Mouse (Mus musculus) forelimb bud, embryonic 11.5 days (tissue): Measurements from ENCODE around the gene Tdrd1.

Experiments used
- DNase-seq: peaks from one replicate; pipeline ENCODE4 v3.0.0-alpha.2; 2012; ENCODE audit warnings: low read depth, low spot score

The Tdrd1 gene

DNA sequence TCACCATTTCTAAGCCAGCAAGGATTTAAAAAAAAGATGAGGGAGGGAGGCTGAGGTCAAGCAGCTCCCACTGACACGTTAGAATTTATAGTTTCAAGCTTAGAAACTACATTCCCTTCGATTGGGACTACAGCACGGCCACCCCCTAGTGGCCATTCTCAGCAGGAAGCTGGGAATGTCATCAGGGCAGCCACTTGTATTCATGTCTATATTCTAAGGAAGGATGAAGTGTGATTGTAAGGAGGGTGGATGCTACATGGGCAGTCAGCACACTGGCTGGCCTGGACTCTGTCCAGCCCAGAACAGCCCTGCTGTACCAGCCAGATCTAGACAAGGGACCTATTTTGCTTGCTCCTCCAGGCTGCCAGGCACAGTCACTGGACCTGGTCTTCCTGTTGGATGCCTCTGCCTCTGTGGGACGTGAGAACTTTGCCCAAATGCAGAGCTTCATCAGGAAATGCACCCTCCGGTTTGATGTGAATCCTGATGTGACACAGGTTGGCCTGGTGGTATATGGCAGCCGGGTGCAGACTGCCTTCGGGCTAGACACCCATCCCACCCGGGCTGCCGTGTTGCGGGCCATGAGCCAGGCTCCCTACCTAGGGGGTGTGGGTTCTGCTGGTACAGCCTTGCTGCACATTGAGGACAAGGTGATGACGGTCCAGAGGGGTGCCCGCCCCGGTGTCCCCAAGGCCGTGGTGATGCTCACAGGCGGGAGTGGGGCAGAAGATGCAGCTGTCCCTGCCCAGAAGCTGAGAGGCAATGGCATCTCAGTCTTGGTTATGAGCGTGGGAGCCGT is 82.7 kb downstream of the Tdrd1 start:
- peak; percentile 73 for DNase-seq

GRCm38 (mm10) chr19:56910561-56910960 is 84.6 kb downstream of the Tdrd1 start:
- no peak for DNase-seq

DNA sequence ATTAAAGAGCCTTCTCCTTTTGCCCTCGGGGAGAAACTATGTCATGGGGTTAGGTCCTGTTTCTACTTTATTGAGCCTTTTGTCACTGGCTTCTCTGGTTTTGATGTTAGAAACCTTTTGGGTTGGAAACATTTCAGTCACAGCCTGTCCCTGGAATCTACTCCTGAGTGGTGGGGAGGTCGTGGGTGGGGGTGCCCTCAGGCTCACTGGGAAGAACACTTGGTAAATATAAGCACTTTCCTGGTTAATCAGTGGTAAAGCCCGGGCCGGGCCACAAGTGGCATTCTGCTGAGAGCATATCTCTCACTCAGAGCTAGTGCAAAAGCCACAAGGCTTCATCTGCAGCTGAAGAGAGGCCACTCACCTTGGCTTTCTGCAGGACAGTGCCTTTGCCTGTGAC is 87.8 kb downstream of the Tdrd1 start:
- no peak for DNase-seq

DNA sequence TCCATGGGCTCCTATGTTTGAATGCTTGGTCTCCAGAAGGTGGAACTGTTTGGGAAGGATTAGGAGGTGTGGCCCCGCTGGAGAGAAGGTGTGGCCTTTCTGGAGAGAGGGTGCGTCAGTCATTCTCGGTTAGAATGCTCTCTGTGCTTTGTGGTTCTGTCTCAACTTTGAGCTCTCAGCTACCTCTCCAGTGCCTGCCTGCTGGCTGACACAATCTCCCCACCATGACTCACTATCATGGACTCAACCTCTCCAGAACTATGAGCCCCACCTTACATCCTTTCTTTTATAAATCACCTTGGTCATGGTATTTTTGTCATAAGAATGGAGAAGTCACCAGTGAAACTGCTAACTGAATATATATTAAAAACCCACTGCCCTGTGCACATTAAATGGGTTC is 88.6 kb downstream of the Tdrd1 start:
- no peak for DNase-seq

DNA sequence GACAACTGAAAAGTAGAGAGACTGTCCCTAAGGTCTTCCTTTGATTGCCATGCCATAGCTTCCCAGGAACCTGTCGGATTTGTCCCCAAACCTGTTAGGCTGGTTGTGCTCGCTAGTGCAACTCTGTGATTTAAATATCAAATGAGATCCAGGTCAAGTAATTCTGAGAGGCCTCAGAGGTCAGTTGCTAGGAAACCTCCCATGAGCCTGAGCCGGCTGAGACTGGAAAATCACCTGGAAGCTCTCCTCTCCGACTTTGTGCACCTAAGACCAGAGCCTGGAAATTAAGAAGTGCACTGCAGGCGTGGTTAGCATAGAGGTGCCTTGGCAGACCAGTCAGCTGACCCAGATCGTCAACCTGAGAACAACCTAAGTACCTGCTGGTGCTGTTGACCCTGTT is 89.1 kb downstream of the Tdrd1 start:
- DNase-seq, result no peak
